Mouse (Mus musculus): ENCODE measurements at regions not wholly inside any gene's neighbourhood (a gene's known extent, or its start where the extent isn't known, plus 50 kb on each side); places are given as distances from the start of the nearest gene placed in this dataset.

- TF ChIP-seq POLR2A (IDR thresholded peaks at IDR 0.05; ENCODE audit: borderline replicate concordance, insufficient read depth, low read length): no peak
- no peak for TF ChIP-seq CTCF (IDR thresholded peaks at IDR 0.05; ENCODE audit: borderline replicate concordance, insufficient read depth, low read depth, low read length)
Measured at GRCm38 (mm10) chr9:61069553-61070314, 275.4 kb downstream of the Uaca start.

All from cerebellum, adult 2 months (tissue).